Mouse (Mus musculus): ENCODE measurements around the gene Nup37. TPM values are rescaled to one million over a fixed set of nuclear protein-coding genes. Genes with fewer than 3 reads are reported as not detected.

The Nup37 gene
- polyA plus RNA-seq, 1 experiment from 2014 or later, result 110 TPM

DNA sequence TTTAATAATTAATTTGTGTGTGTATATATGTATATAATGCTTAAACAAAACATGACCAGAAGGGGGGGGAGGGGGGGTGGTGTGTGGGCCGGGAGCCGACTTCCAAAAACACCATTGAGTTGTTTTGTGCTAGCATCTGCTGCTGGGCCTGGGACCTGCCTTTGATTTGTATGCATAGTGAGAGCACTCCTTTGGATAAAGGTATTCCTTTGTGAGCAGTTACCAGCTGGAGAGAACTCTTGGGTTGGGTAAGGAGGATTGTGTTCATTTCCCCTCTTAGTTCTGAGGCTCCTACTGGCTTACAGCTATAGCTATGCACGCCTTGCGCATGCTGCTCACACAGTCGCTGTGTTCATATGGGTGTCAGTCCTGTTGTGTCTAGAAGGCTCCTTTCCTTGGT, 15.9 kb downstream of the Nup37 start:
- H3K27me3 ChIP-seq (ENCODE audit: control insufficient read depth, insufficient read depth, low read length), result no peaks in the 10 kb centered on the region
- H3K9me3 ChIP-seq (ENCODE audit: control insufficient read depth, low read length), result no peaks in the 10 kb centered on the region
- no peak overlapping the region for H3K4me2 ChIP-seq (ENCODE audit: low read depth, low read length, severe bottlenecking)
- ATAC-seq (replicated peaks; ENCODE audit: low FRiP score) (no peak), DNase-seq (ENCODE audit: low spot score) (no peak)
- no peak overlapping the region for H3K4me3 ChIP-seq (ENCODE audit: low read depth, low read length)
- H3K9ac ChIP-seq (ENCODE audit: low read length), result no peak overlapping the region
- 84% methylated on average over 5 of the region's 5 CpGs for WGBS
- no peak overlapping the region for H3K27ac ChIP-seq (ENCODE audit: low read depth, low read length)
- H3K36me3 ChIP-seq (ENCODE audit: control insufficient read depth, insufficient read depth, low read length), result no peaks in the 10 kb centered on the region
- no peaks in the 10 kb centered on the region for H3K4me1 ChIP-seq (replicated peaks; ENCODE audit: control insufficient read depth, insufficient read depth, low read length)

GRCm38 (mm10) chr10:88166158-88166557, 19.4 kb downstream of the Nup37 start:
- no peak overlapping the region for H3K9ac ChIP-seq (ENCODE audit: low read length)
- no peaks in the 10 kb centered on the region for H3K27me3 ChIP-seq (ENCODE audit: control insufficient read depth, insufficient read depth, low read length)
- no peak overlapping the region for H3K4me3 ChIP-seq (ENCODE audit: low read depth, low read length)
- no peaks in the 10 kb centered on the region for H3K36me3 ChIP-seq (ENCODE audit: control insufficient read depth, insufficient read depth, low read length)
- H3K9me3 ChIP-seq (ENCODE audit: control insufficient read depth, low read length), result no peaks in the 10 kb centered on the region
- ATAC-seq (replicated peaks; ENCODE audit: low FRiP score), result no peak
- WGBS, result 97% methylated on average over 3 of the region's 3 CpGs
- DNase-seq (ENCODE audit: low spot score), result no peak
- no peak overlapping the region for H3K27ac ChIP-seq (ENCODE audit: low read depth, low read length)
- H3K4me1 ChIP-seq (replicated peaks; ENCODE audit: control insufficient read depth, insufficient read depth, low read length), result no peaks in the 10 kb centered on the region
- no peak overlapping the region for H3K4me2 ChIP-seq (ENCODE audit: low read depth, low read length, severe bottlenecking)

GRCm38 (mm10) chr10:88167438-88168077, 20.8 kb downstream of the Nup37 start:
- Histone ChIP-seq H3K9ac (ENCODE audit: low read length) (no peak overlapping the region), H3K4me2 (ENCODE audit: low read depth, low read length, severe bottlenecking) (no peak overlapping the region)

DNA sequence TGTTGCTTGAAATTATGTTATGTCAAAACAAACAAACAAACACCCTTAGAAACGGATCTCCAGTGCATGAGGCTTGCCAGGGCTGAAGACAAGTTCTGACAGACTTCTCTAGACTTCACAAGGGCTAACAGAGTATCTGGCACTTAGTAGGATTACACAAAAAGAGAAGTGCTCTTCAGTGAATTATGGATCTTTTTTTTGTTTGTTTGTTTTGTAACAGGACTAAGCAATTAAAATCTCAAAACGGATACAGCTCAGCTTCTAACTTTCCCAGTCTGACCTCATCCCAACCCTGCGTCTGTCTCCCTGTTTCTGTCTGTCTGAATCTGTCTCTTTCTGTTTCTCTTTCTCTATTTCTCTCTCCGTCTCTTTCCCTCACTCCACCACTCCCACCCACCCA, 53.7 kb downstream of the Nup37 start:
- H3K9ac ChIP-seq (ENCODE audit: low read length), result peak overlapping the region; percentile 39
- 18% methylated on average over 4 of the region's 4 CpGs for WGBS
- H3K27me3 ChIP-seq (ENCODE audit: control insufficient read depth, insufficient read depth, low read length), result no peaks in the 10 kb centered on the region
- peak overlapping the region; percentile 63; the same call in 1 of the 2 replicates for H3K4me2 ChIP-seq (ENCODE audit: low read depth, low read length, severe bottlenecking)
- no peaks in the 10 kb centered on the region for H3K9me3 ChIP-seq (ENCODE audit: control insufficient read depth, low read length)
- DNase-seq (ENCODE audit: low spot score) (no peak), ATAC-seq (replicated peaks; ENCODE audit: low FRiP score) (peak; percentile 67)
- peak overlapping the region; percentile 53 for H3K4me3 ChIP-seq (ENCODE audit: low read depth, low read length)
- H3K27ac ChIP-seq (ENCODE audit: low read depth, low read length), result no peak overlapping the region
- no peaks in the 10 kb centered on the region for H3K4me1 ChIP-seq (replicated peaks; ENCODE audit: control insufficient read depth, insufficient read depth, low read length)
- no peaks in the 10 kb centered on the region for H3K36me3 ChIP-seq (ENCODE audit: control insufficient read depth, insufficient read depth, low read length)

More at GRCm38 (mm10) chr10:88167438-88168077, 20.8 kb downstream of the Nup37 start:
- ATAC-seq (replicated peaks; ENCODE audit: low FRiP score), result no peak
- Histone ChIP-seq H3K27me3 (ENCODE audit: control insufficient read depth, insufficient read depth, low read length) (no peaks in the 10 kb centered on the region), H3K4me1 (replicated peaks; ENCODE audit: control insufficient read depth, insufficient read depth, low read length) (no peaks in the 10 kb centered on the region), H3K36me3 (ENCODE audit: control insufficient read depth, insufficient read depth, low read length) (no peaks in the 10 kb centered on the region), H3K9me3 (ENCODE audit: control insufficient read depth, low read length) (no peaks in the 10 kb centered on the region), H3K4me3 (ENCODE audit: low read depth, low read length) (no peak overlapping the region), H3K27ac (ENCODE audit: low read depth, low read length) (no peak overlapping the region)
- WGBS, result 89% methylated on average over 7 of the region's 7 CpGs
- DNase-seq (ENCODE audit: low spot score), result no peak

- Histone ChIP-seq H3K9ac (ENCODE audit: low read length) (peak within 1 kb of the TSS; percentile 73), H3K4me1 (replicated peaks; ENCODE audit: control insufficient read depth, insufficient read depth, low read length) (no peaks in the 10 kb centered on the region), H3K4me3 (ENCODE audit: low read depth, low read length) (peak within 1 kb of the TSS; percentile 53), H3K4me2 (ENCODE audit: low read depth, low read length, severe bottlenecking) (peak within 1 kb of the TSS; percentile 63), H3K36me3 (ENCODE audit: control insufficient read depth, insufficient read depth, low read length) (no peaks in the 10 kb centered on the region), H3K9me3 (ENCODE audit: control insufficient read depth, low read length) (no peaks in the 10 kb centered on the region), H3K27me3 (ENCODE audit: control insufficient read depth, insufficient read depth, low read length) (no peaks in the 10 kb centered on the region), H3K27ac (ENCODE audit: low read depth, low read length) (0 out of 2 replicates have a peak within 1 kb of the TSS, but pooled peaks have one; percentile 47)
- WGBS, result 2% methylated on average over 22 of the region's 23 CpGs
- ATAC-seq (replicated peaks; ENCODE audit: low FRiP score) (peak; percentile 99), DNase-seq (ENCODE audit: low spot score) (peak; percentile 94)
These were observed 54.3 kb downstream of the Nup37 start, which contains the start of gene Washc3 for GRCm38 (mm10) chr10:88200951-88201638. Gene Washc3 (plus strand): TSS chr10:88201093.

DNA sequence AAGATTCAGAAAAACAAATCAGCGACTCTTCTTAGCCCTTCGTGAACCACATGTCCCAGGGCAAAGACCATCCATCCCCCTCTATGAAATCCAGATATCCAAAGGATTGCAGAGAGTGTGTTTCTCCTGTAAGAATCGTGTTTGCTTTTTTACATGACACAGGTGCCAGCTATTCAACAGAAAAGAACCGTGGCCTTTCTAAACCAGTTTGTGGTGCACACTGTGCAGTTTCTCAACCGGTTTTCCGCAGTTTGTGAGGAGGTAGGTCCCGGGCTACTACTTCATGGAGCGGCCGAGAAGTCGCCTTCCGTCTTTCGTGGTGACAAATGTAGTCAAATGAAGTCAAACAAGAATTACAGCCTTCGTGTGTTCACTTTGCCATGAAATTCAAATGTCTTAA, 54.9 kb downstream of the Nup37 start:
- DNase-seq (ENCODE audit: low spot score), result no peak
- H3K4me1 ChIP-seq (replicated peaks; ENCODE audit: control insufficient read depth, insufficient read depth, low read length), result no peaks in the 10 kb centered on the region
- no peak overlapping the region for H3K27ac ChIP-seq (ENCODE audit: low read depth, low read length)
- H3K4me2 ChIP-seq (ENCODE audit: low read depth, low read length, severe bottlenecking), result peak overlapping the region; percentile 63
- 0 out of 2 replicates have a peak, but pooled peaks have one; percentile 4 for ATAC-seq (replicated peaks; ENCODE audit: low FRiP score)
- 78% methylated on average over 13 of the region's 13 CpGs for WGBS
- no peaks in the 10 kb centered on the region for H3K9me3 ChIP-seq (ENCODE audit: control insufficient read depth, low read length)
- peak overlapping the region; percentile 53 for H3K4me3 ChIP-seq (ENCODE audit: low read depth, low read length)
- peak overlapping the region; percentile 73 for H3K9ac ChIP-seq (ENCODE audit: low read length)
- H3K27me3 ChIP-seq (ENCODE audit: control insufficient read depth, insufficient read depth, low read length), result no peaks in the 10 kb centered on the region
- H3K36me3 ChIP-seq (ENCODE audit: control insufficient read depth, insufficient read depth, low read length), result no peaks in the 10 kb centered on the region

GRCm38 (mm10) chr10:88202581-88202980, 55.8 kb downstream of the Nup37 start:
- DNase-seq (ENCODE audit: low spot score) (no peak), ATAC-seq (replicated peaks; ENCODE audit: low FRiP score) (no peak)
- H3K27ac ChIP-seq (ENCODE audit: low read depth, low read length), result no peak overlapping the region
- no peaks in the 10 kb centered on the region for H3K9me3 ChIP-seq (ENCODE audit: control insufficient read depth, low read length)
- H3K4me3 ChIP-seq (ENCODE audit: low read depth, low read length), result no peak overlapping the region
- no peaks in the 10 kb centered on the region for H3K27me3 ChIP-seq (ENCODE audit: control insufficient read depth, insufficient read depth, low read length)
- H3K36me3 ChIP-seq (ENCODE audit: control insufficient read depth, insufficient read depth, low read length), result no peaks in the 10 kb centered on the region
- 96% methylated on average over 8 of the region's 8 CpGs for WGBS
- no peak overlapping the region for H3K4me2 ChIP-seq (ENCODE audit: low read depth, low read length, severe bottlenecking)
- no peaks in the 10 kb centered on the region for H3K4me1 ChIP-seq (replicated peaks; ENCODE audit: control insufficient read depth, insufficient read depth, low read length)
- no peak overlapping the region for H3K9ac ChIP-seq (ENCODE audit: low read length)

DNA sequence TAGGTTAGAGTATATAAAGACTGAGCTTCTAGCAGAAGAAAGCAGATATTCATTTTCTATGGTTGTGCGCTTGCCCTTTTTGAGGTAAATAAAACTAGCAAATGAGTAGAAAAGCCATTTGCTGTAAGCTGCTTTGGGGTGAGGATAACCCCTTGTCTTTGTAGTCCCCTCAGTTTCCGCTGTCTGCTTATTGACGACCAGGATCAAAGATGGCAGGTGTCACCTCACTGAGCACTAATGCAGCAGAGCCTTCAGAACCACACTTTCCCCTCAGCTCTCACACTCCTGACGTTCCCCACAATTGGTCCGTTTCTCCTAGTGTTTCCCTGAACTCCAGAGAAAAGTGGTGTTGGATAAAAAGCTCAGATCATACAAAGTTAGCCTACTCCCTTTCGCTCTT, 56.4 kb downstream of the Nup37 start:
- ATAC-seq (replicated peaks; ENCODE audit: low FRiP score) (no peak), DNase-seq (ENCODE audit: low spot score) (no peak)
- H3K9ac ChIP-seq (ENCODE audit: low read length), result no peak overlapping the region
- H3K4me2 ChIP-seq (ENCODE audit: low read depth, low read length, severe bottlenecking), result no peak overlapping the region
- no peaks in the 10 kb centered on the region for H3K9me3 ChIP-seq (ENCODE audit: control insufficient read depth, low read length)
- no peaks in the 10 kb centered on the region for H3K4me1 ChIP-seq (replicated peaks; ENCODE audit: control insufficient read depth, insufficient read depth, low read length)
- H3K27me3 ChIP-seq (ENCODE audit: control insufficient read depth, insufficient read depth, low read length), result no peaks in the 10 kb centered on the region
- no peaks in the 10 kb centered on the region for H3K36me3 ChIP-seq (ENCODE audit: control insufficient read depth, insufficient read depth, low read length)
- 95% methylated on average over 6 of the region's 6 CpGs for WGBS
- H3K4me3 ChIP-seq (ENCODE audit: low read depth, low read length), result no peak overlapping the region
- H3K27ac ChIP-seq (ENCODE audit: low read depth, low read length), result no peak overlapping the region
